Mouse (Mus musculus): Measurements from ENCODE around the gene Wdr4. TPM values are rescaled to one million over a fixed set of nuclear protein-coding genes. Genes with fewer than 3 reads are reported as not detected.
A peak's percentile ranks its signal among the peaks of the same experiment; 100 is the strongest.
"Not testable (repeated sequence)": the region's sequence is repeated elsewhere in the genome, so short reads cannot be mapped to it uniquely, and the experiment has no call there.

The Wdr4 gene
- polyA plus RNA-seq, 1 experiment = 24.9 TPM

DNA sequence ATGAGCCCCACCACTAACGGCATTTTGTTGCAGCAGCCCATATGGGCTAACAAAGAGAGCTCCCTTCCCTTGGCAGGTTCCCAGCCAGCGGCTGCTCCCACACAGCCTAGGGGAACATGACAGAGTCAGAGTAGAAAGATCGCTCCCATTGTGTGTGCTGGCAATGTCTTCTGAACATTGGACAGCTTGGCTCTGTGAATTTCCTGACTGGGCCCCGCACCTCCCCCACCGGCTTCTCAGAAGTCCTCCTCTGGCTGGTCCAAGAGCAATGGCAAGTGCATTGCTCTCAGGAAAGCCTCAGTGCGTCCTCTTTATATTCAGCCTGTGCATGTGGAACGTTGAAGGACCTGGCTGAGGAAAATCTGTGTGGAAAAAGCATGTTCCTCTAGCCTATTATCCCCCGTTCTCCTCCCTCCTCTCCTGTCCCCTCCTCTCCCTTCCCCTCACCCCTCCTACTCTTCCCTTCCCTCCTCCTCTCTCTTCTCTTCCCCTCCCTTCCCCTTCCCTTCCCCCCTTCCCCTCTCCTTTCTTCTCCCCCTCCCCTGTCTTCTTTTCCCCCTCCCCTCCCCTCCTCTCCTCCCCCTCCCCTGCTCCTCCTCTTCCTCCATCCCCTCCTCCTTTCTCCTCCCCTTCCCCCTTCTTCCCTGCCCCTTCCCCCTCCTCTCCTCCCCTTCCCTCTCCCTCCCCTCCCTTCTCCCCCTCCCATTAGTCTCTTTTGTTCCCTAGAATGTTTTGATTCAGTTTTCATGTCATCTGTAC is 16.3 kb upstream of the Wdr4 start:
- no peak overlapping the region for H3K4me3 ChIP-seq (ENCODE audit: extremely low read depth, insufficient read depth, insufficient read length)
- no peak for DNase-seq (ENCODE audit: low read depth in 1 of 2, low spot score in 2 of 2)
- H3K4me1 ChIP-seq (ENCODE audit: control insufficient read depth, insufficient read depth, insufficient read length) = peaks cover 2% of the 10 kb centered on the region; the same call in 1 of the 2 replicates
- 46% methylated on average over 8 of the region's 8 CpGs for WGBS
- no peak for TF ChIP-seq POLR2A (IDR thresholded peaks at IDR 0.05; ENCODE audit: low read depth, low read length)
- TF ChIP-seq CTCF (IDR thresholded peaks at IDR 0.05; ENCODE audit: extremely low read depth, insufficient read depth, insufficient read length, insufficient replicate concordance) = no peak
- H3K27ac ChIP-seq (ENCODE audit: insufficient read depth, low read length) = no peak overlapping the region
- no peaks in the 10 kb centered on the region for H3K27me3 ChIP-seq (ENCODE audit: control insufficient read depth, insufficient read depth, low read length)
- H3K36me3 ChIP-seq (ENCODE audit: control insufficient read depth, insufficient read depth, low read length) = peaks cover 4% of the 10 kb centered on the region

DNA sequence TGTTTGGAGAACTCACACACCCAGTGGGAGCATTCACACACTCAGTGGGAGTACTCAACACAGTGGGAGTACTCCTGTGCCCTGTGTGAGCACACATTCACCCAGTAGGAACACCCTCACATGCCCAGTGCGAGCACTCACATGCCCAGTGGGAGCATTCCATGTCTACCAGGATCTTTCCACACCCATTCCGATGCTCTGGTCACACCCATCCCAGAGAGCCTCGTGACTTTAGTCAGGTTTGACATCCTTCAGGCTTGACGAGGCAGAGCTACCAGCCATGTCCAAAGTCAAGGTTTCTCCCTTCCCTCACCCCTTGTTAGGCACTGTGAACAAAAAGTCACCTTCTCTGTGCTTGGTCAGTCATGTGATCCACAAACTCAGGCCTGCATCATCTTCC is 15.6 kb upstream of the Wdr4 start:
- H3K4me3 ChIP-seq (ENCODE audit: extremely low read depth, insufficient read depth, insufficient read length) = no peak overlapping the region
- peaks cover 7% of the 10 kb centered on the region for H3K36me3 ChIP-seq (ENCODE audit: control insufficient read depth, insufficient read depth, low read length)
- no peak for DNase-seq (ENCODE audit: low read depth in 1 of 2, low spot score in 2 of 2)
- H3K27ac ChIP-seq (ENCODE audit: insufficient read depth, low read length) = no peak overlapping the region
- 76% methylated on average over 4 of the region's 4 CpGs for WGBS
- TF ChIP-seq CTCF (IDR thresholded peaks at IDR 0.05; ENCODE audit: extremely low read depth, insufficient read depth, insufficient read length, insufficient replicate concordance) = no peak
- no peaks in the 10 kb centered on the region for H3K27me3 ChIP-seq (ENCODE audit: control insufficient read depth, insufficient read depth, low read length)
- H3K4me1 ChIP-seq (ENCODE audit: control insufficient read depth, insufficient read depth, insufficient read length) = peaks cover 2% of the 10 kb centered on the region; the same call in 1 of the 2 replicates

GRCm38 (mm10) chr17:31532331-31532730 is 12.6 kb upstream of the Wdr4 start:
- peaks cover 16% of the 10 kb centered on the region for H3K36me3 ChIP-seq (ENCODE audit: control insufficient read depth, insufficient read depth, low read length)
- not testable (repeated sequence) for H3K27me3 ChIP-seq (ENCODE audit: control insufficient read depth, insufficient read depth, low read length); H3K27ac ChIP-seq (ENCODE audit: insufficient read depth, low read length); H3K4me1 ChIP-seq (ENCODE audit: control insufficient read depth, insufficient read depth, insufficient read length); H3K4me3 ChIP-seq (ENCODE audit: extremely low read depth, insufficient read depth, insufficient read length); DNase-seq (ENCODE audit: low read depth in 1 of 2, low spot score in 2 of 2)
- WGBS = 95% methylated on average over 4 of the region's 4 CpGs

GRCm38 (mm10) chr17:31531441-31532158 is 11.8 kb upstream of the Wdr4 start:
- Histone ChIP-seq H3K27me3 (ENCODE audit: control insufficient read depth, insufficient read depth, low read length) (no peaks in the 10 kb centered on the region), H3K4me1 (ENCODE audit: control insufficient read depth, insufficient read depth, insufficient read length) (peaks cover 2% of the 10 kb centered on the region; the same call in 1 of the 2 replicates), H3K36me3 (ENCODE audit: control insufficient read depth, insufficient read depth, low read length) (peaks cover 22% of the 10 kb centered on the region), H3K4me3 (ENCODE audit: extremely low read depth, insufficient read depth, insufficient read length) (no peak overlapping the region), H3K27ac (ENCODE audit: insufficient read depth, low read length) (no peak overlapping the region)
- WGBS = 89% methylated on average over 14 of the region's 14 CpGs
- TF ChIP-seq POLR2A (IDR thresholded peaks at IDR 0.05; ENCODE audit: low read depth, low read length) = no peak
- no peak for TF ChIP-seq CTCF (IDR thresholded peaks at IDR 0.05; ENCODE audit: extremely low read depth, insufficient read depth, insufficient read length, insufficient replicate concordance)
- no peak for DNase-seq (ENCODE audit: low read depth in 1 of 2, low spot score in 2 of 2)

GRCm38 (mm10) chr17:31529314-31529713 is 9.5 kb upstream of the Wdr4 start:
- DNase-seq (ENCODE audit: low read depth in 1 of 2, low spot score in 2 of 2) = no peak
- H3K27ac ChIP-seq (ENCODE audit: insufficient read depth, low read length) = no peak overlapping the region
- H3K4me3 ChIP-seq (ENCODE audit: extremely low read depth, insufficient read depth, insufficient read length) = no peak overlapping the region
- H3K4me1 ChIP-seq (ENCODE audit: control insufficient read depth, insufficient read depth, insufficient read length) = no peaks in the 10 kb centered on the region
- TF ChIP-seq POLR2A (IDR thresholded peaks at IDR 0.05; ENCODE audit: low read depth, low read length) (no peak), CTCF (IDR thresholded peaks at IDR 0.05; ENCODE audit: extremely low read depth, insufficient read depth, insufficient read length, insufficient replicate concordance) (peak; percentile 23; the same call in 1 of the 2 replicates)
- H3K27me3 ChIP-seq (ENCODE audit: control insufficient read depth, insufficient read depth, low read length) = no peaks in the 10 kb centered on the region
- WGBS = 72% methylated on average over 15 of the region's 15 CpGs
- H3K36me3 ChIP-seq (ENCODE audit: control insufficient read depth, insufficient read depth, low read length) = peaks cover 22% of the 10 kb centered on the region

GRCm38 (mm10) chr17:31525816-31526215 is 6.0 kb upstream of the Wdr4 start:
- TF ChIP-seq POLR2A (IDR thresholded peaks at IDR 0.05; ENCODE audit: low read depth, low read length) = no peak
- TF ChIP-seq CTCF (IDR thresholded peaks at IDR 0.05; ENCODE audit: extremely low read depth, insufficient read depth, insufficient read length, insufficient replicate concordance) = no peak

GRCm38 (mm10) chr17:31525114-31525513 is 5.3 kb upstream of the Wdr4 start:
- peaks cover 3% of the 10 kb centered on the region; the same call in 1 of the 2 replicates for H3K4me1 ChIP-seq (ENCODE audit: control insufficient read depth, insufficient read depth, insufficient read length)
- DNase-seq (ENCODE audit: low read depth in 1 of 2, low spot score in 2 of 2) = no peak
- no peak overlapping the region for H3K4me3 ChIP-seq (ENCODE audit: extremely low read depth, insufficient read depth, insufficient read length)
- H3K36me3 ChIP-seq (ENCODE audit: control insufficient read depth, insufficient read depth, low read length) = peaks cover 17% of the 10 kb centered on the region
- no peaks in the 10 kb centered on the region for H3K27me3 ChIP-seq (ENCODE audit: control insufficient read depth, insufficient read depth, low read length)
- 89% methylated on average over 4 of the region's 4 CpGs for WGBS
- no peak for TF ChIP-seq CTCF (IDR thresholded peaks at IDR 0.05; ENCODE audit: extremely low read depth, insufficient read depth, insufficient read length, insufficient replicate concordance)
- no peak for TF ChIP-seq POLR2A (IDR thresholded peaks at IDR 0.05; ENCODE audit: low read depth, low read length)
- H3K27ac ChIP-seq (ENCODE audit: insufficient read depth, low read length) = no peak overlapping the region

More at GRCm38 (mm10) chr17:31525816-31526215, 6.0 kb upstream of the Wdr4 start:
- Histone ChIP-seq H3K27ac (ENCODE audit: insufficient read depth, low read length) (no peak overlapping the region), H3K4me1 (ENCODE audit: control insufficient read depth, insufficient read depth, insufficient read length) (peaks cover 2% of the 10 kb centered on the region; the same call in 1 of the 2 replicates), H3K36me3 (ENCODE audit: control insufficient read depth, insufficient read depth, low read length) (peaks cover 18% of the 10 kb centered on the region), H3K27me3 (ENCODE audit: control insufficient read depth, insufficient read depth, low read length) (no peaks in the 10 kb centered on the region), H3K4me3 (ENCODE audit: extremely low read depth, insufficient read depth, insufficient read length) (no peak overlapping the region)
- WGBS = 95% methylated on average over 3 of the region's 3 CpGs
- DNase-seq (ENCODE audit: low read depth in 1 of 2, low spot score in 2 of 2) = no peak

Data from spleen, adult 2 months (tissue).